Mouse (Mus musculus): ENCODE data around the gene St8sia4.

Gene St8sia4

GRCm38 (mm10) chr1:95624376-95624775 is 43.0 kb downstream of the St8sia4 start:
- DNase-seq (ENCODE audit: low read depth, low spot score), result peak; percentile 64
- Histone ChIP-seq H3K27me3 (ENCODE audit: control insufficient read depth, insufficient read depth, low read length, poor library complexity, severe bottlenecking) (no peaks in the 10 kb centered on the region), H3K36me3 (ENCODE audit: control insufficient read depth, insufficient read depth, low read length, poor library complexity, severe bottlenecking) (peaks cover 9% of the 10 kb centered on the region)

GRCm38 (mm10) chr1:95618647-95619046 is 48.7 kb downstream of the St8sia4 start:
- Histone ChIP-seq H3K36me3 (ENCODE audit: control insufficient read depth, insufficient read depth, low read length, poor library complexity, severe bottlenecking) (0 out of 2 replicates have a peak, but pooled peaks cover 2% of the 10 kb centered on the region), H3K27me3 (ENCODE audit: control insufficient read depth, insufficient read depth, low read length, poor library complexity, severe bottlenecking) (no peaks in the 10 kb centered on the region)
- no peak for DNase-seq (ENCODE audit: low read depth, low spot score)

GRCm38 (mm10) chr1:95618125-95618524 is 49.2 kb downstream of the St8sia4 start:
- DNase-seq (ENCODE audit: low read depth, low spot score), result no peak
- Histone ChIP-seq H3K36me3 (ENCODE audit: control insufficient read depth, insufficient read depth, low read length, poor library complexity, severe bottlenecking) (0 out of 2 replicates have a peak, but pooled peaks cover 2% of the 10 kb centered on the region), H3K27me3 (ENCODE audit: control insufficient read depth, insufficient read depth, low read length, poor library complexity, severe bottlenecking) (no peaks in the 10 kb centered on the region)

GRCm38 (mm10) chr1:95610017-95610416 is 57.4 kb downstream of the St8sia4 start:
- peaks cover 1% of the 10 kb centered on the region; the same call in 1 of the 2 replicates for H3K36me3 ChIP-seq (ENCODE audit: control insufficient read depth, insufficient read depth, low read length, poor library complexity, severe bottlenecking)
- no peaks in the 10 kb centered on the region for H3K27me3 ChIP-seq (ENCODE audit: control insufficient read depth, insufficient read depth, low read length, poor library complexity, severe bottlenecking)
- no peak for DNase-seq (ENCODE audit: low read depth, low spot score)

- H3K36me3 ChIP-seq (ENCODE audit: control insufficient read depth, insufficient read depth, low read length, poor library complexity, severe bottlenecking), result peaks cover 1% of the 10 kb centered on the region; the same call in 1 of the 2 replicates
- no peak for DNase-seq (ENCODE audit: low read depth, low spot score)
- H3K27me3 ChIP-seq (ENCODE audit: control insufficient read depth, insufficient read depth, low read length, poor library complexity, severe bottlenecking), result no peaks in the 10 kb centered on the region
Observed at GRCm38 (mm10) chr1:95609045-95609444, 58.3 kb downstream of the St8sia4 start.

GRCm38 (mm10) chr1:95605458-95605857 is 61.9 kb downstream of the St8sia4 start:
- peak; percentile 72 for DNase-seq (ENCODE audit: low read depth, low spot score)
- Histone ChIP-seq H3K27me3 (ENCODE audit: control insufficient read depth, insufficient read depth, low read length, poor library complexity, severe bottlenecking) (no peaks in the 10 kb centered on the region), H3K36me3 (ENCODE audit: control insufficient read depth, insufficient read depth, low read length, poor library complexity, severe bottlenecking) (peaks cover 1% of the 10 kb centered on the region; the same call in 1 of the 2 replicates)

- peak; percentile 57 for DNase-seq (ENCODE audit: low read depth, low spot score)
- H3K36me3 ChIP-seq (ENCODE audit: control insufficient read depth, insufficient read depth, low read length, poor library complexity, severe bottlenecking), result no peaks in the 10 kb centered on the region
- no peaks in the 10 kb centered on the region for H3K27me3 ChIP-seq (ENCODE audit: control insufficient read depth, insufficient read depth, low read length, poor library complexity, severe bottlenecking)
Observed at GRCm38 (mm10) chr1:95598108-95598507, 69.3 kb downstream of the St8sia4 start.

- DNase-seq (ENCODE audit: low read depth, low spot score), result peak; percentile 73
- no peaks in the 10 kb centered on the region for H3K27me3 ChIP-seq (ENCODE audit: control insufficient read depth, insufficient read depth, low read length, poor library complexity, severe bottlenecking)
- H3K36me3 ChIP-seq (ENCODE audit: control insufficient read depth, insufficient read depth, low read length, poor library complexity, severe bottlenecking), result no peaks in the 10 kb centered on the region
Observed at GRCm38 (mm10) chr1:95596825-95597224, 70.5 kb downstream of the St8sia4 start.

GRCm38 (mm10) chr1:95591101-95591500 is 76.3 kb downstream of the St8sia4 start:
- Histone ChIP-seq H3K36me3 (ENCODE audit: control insufficient read depth, insufficient read depth, low read length, poor library complexity, severe bottlenecking) (no peaks in the 10 kb centered on the region; the same call in 1 of the 2 replicates), H3K27me3 (ENCODE audit: control insufficient read depth, insufficient read depth, low read length, poor library complexity, severe bottlenecking) (no peaks in the 10 kb centered on the region)
- no peak for DNase-seq (ENCODE audit: low read depth, low spot score)

GRCm38 (mm10) chr1:95590108-95590507 is 77.3 kb downstream of the St8sia4 start:
- no peaks in the 10 kb centered on the region for H3K27me3 ChIP-seq (ENCODE audit: control insufficient read depth, insufficient read depth, low read length, poor library complexity, severe bottlenecking)
- H3K36me3 ChIP-seq (ENCODE audit: control insufficient read depth, insufficient read depth, low read length, poor library complexity, severe bottlenecking), result no peaks in the 10 kb centered on the region; the same call in 1 of the 2 replicates
- DNase-seq (ENCODE audit: low read depth, low spot score), result peak; percentile 89

GRCm38 (mm10) chr1:95589471-95589870 is 77.9 kb downstream of the St8sia4 start:
- no peaks in the 10 kb centered on the region for H3K27me3 ChIP-seq (ENCODE audit: control insufficient read depth, insufficient read depth, low read length, poor library complexity, severe bottlenecking)
- DNase-seq (ENCODE audit: low read depth, low spot score), result no peak
- H3K36me3 ChIP-seq (ENCODE audit: control insufficient read depth, insufficient read depth, low read length, poor library complexity, severe bottlenecking), result no peaks in the 10 kb centered on the region; the same call in 1 of the 2 replicates

GRCm38 (mm10) chr1:95583310-95583709 is 84.1 kb downstream of the St8sia4 start:
- no peak for DNase-seq (ENCODE audit: low read depth, low spot score)
- H3K36me3 ChIP-seq (ENCODE audit: control insufficient read depth, insufficient read depth, low read length, poor library complexity, severe bottlenecking), result no peaks in the 10 kb centered on the region
- no peaks in the 10 kb centered on the region for H3K27me3 ChIP-seq (ENCODE audit: control insufficient read depth, insufficient read depth, low read length, poor library complexity, severe bottlenecking)

- Histone ChIP-seq H3K36me3 (ENCODE audit: control insufficient read depth, insufficient read depth, low read length, poor library complexity, severe bottlenecking) (no peaks in the 10 kb centered on the region), H3K27me3 (ENCODE audit: control insufficient read depth, insufficient read depth, low read length, poor library complexity, severe bottlenecking) (no peaks in the 10 kb centered on the region)
- DNase-seq (ENCODE audit: low read depth, low spot score), result no peak
Observed at GRCm38 (mm10) chr1:95582264-95582663, 85.1 kb downstream of the St8sia4 start.

GRCm38 (mm10) chr1:95572619-95573540 is 94.5 kb downstream of the St8sia4 start:
- peak; percentile 23 for DNase-seq (ENCODE audit: low read depth, low spot score)
- Histone ChIP-seq H3K27me3 (ENCODE audit: control insufficient read depth, insufficient read depth, low read length, poor library complexity, severe bottlenecking) (no peaks in the 10 kb centered on the region), H3K36me3 (ENCODE audit: control insufficient read depth, insufficient read depth, low read length, poor library complexity, severe bottlenecking) (no peaks in the 10 kb centered on the region)

- Histone ChIP-seq H3K36me3 (ENCODE audit: control insufficient read depth, insufficient read depth, low read length, poor library complexity, severe bottlenecking) (no peaks in the 10 kb centered on the region), H3K27me3 (ENCODE audit: control insufficient read depth, insufficient read depth, low read length, poor library complexity, severe bottlenecking) (no peaks in the 10 kb centered on the region)
- no peak for DNase-seq (ENCODE audit: low read depth, low spot score)
Observed at GRCm38 (mm10) chr1:95571106-95571505, 96.3 kb downstream of the St8sia4 start.
